Mouse (Mus musculus) A20 (cell line): ENCODE data around the gene Gm13697.

ENCODE experiments used
- DNase-seq: peaks from one replicate; pipeline ENCODE4 v3.0.0-alpha.2; 2011; ENCODE audit warnings: low read depth, low spot score

Gene Gm13697

DNA sequence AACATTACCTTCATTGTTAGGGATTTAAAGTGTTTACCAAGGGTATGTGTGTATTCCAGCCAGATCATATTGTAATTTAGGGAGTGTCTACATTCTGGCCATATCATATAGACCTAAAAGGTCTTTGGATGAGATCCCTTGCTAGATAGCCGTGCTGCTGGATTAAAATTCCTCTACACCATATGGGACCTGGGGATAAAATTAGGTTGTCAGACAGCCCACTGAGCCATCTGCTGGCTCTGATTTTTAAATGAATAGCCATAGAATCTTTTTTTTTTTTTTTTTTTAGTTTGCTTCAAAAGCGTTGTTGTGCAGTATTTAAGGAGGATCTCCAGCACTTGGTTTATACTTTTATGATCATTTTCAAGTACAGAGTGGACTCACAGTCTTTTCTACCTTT lies 48.0 kb downstream of the Gm13697 start:
- DNase-seq: no peak

DNA sequence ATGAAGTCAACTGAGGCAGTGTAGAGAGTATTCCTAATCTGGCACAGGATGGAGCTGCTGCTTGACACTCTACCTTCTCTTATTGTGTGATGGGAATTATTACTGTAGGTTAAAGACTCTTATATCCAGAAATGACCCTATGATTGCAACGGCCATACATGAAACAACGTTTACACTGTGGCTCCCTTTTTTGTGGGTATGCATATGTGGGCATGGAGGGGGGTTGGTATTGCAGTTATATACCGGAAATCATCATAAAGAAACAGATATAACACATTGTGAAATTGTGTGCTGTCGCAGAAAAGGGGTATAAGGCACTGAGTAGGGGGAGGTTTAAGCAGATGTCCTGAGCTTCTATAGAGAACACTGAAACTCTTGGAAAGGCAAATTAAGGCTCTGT lies 51.5 kb downstream of the Gm13697 start:
- no peak for DNase-seq
